Mouse (Mus musculus): ENCODE results near the gene Itm2c. TPM values are rescaled to one million over a fixed set of nuclear protein-coding genes. Genes with fewer than 3 reads are reported as not detected.

The Itm2c gene
- polyA plus RNA-seq, 1 experiment: 51.2 TPM

DNA sequence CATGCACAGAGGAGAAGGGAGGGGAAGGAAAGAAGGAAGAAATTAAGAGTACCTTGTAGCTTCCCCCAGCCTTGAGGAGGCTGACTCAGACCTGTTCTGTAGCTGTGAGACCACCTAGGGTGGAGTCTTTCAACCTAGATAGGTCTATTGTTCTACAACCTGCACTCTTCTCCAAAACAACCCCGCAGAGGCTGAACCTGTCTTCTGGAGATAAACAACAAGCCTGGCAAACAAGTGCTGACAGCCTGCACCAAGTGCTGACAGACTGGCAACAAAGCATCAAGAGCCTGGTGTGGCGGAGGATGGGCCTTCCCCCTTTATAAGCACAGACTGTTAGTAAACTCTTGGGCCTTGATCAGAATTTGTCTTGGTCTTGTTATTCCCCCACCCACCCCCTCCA, 23.5 kb upstream of the Itm2c start:
- no peak overlapping the region for H3K27ac ChIP-seq (ENCODE audit: insufficient read depth, low read length)
- no peaks in the 10 kb centered on the region for H3K4me1 ChIP-seq (ENCODE audit: control insufficient read depth, insufficient read depth, low read length)
- H3K9me3 ChIP-seq (replicated peaks; ENCODE audit: control insufficient read depth, insufficient read depth, low read length, poor library complexity, severe bottlenecking): peaks cover 21% of the 10 kb centered on the region
- no peaks in the 10 kb centered on the region for H3K36me3 ChIP-seq (ENCODE audit: control insufficient read depth, insufficient read depth, low read length, poor library complexity, severe bottlenecking)
- TF ChIP-seq CTCF (IDR thresholded peaks at IDR 0.05; ENCODE audit: low read depth, low read length) (no peak), EP300 (IDR thresholded peaks at IDR 0.05; ENCODE audit: insufficient read depth, low read depth, low read length) (no peak), POLR2A (IDR thresholded peaks at IDR 0.05; ENCODE audit: insufficient read depth, low read length) (no peak)
- H3K27me3 ChIP-seq (ENCODE audit: control insufficient read depth, insufficient read depth, low read length, poor library complexity, severe bottlenecking): no peaks in the 10 kb centered on the region
- no peak overlapping the region for H3K4me3 ChIP-seq (ENCODE audit: low read depth, low read length)
- no peak overlapping the region for H3K9ac ChIP-seq (ENCODE audit: low read depth, poor library complexity, severe bottlenecking)

DNA sequence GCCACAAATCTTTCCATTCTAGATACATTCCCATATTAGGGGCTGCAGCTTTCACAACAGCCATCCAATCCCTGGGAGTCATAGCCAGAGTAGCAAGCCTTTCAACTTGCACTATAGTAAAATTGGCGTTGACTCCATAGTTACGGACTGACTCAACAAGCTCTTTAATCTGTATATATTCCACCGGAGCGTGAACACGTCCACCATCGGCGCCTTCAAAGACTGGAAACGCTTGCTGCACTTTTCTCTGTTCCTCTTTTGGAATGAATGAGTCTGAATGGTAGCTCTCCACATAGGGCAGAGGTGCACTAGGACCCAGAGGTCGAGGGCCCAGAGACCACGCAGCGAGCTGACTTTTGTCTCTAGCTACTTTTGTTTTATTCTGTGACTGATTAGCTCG, 12.1 kb upstream of the Itm2c start:
- H3K36me3 ChIP-seq (ENCODE audit: control insufficient read depth, insufficient read depth, low read length, poor library complexity, severe bottlenecking): no peaks in the 10 kb centered on the region
- no peaks in the 10 kb centered on the region for H3K4me1 ChIP-seq (ENCODE audit: control insufficient read depth, insufficient read depth, low read length)
- no peak overlapping the region for H3K27ac ChIP-seq (ENCODE audit: insufficient read depth, low read length)
- no peak overlapping the region for H3K9ac ChIP-seq (ENCODE audit: low read depth, poor library complexity, severe bottlenecking)
- no peaks in the 10 kb centered on the region for H3K27me3 ChIP-seq (ENCODE audit: control insufficient read depth, insufficient read depth, low read length, poor library complexity, severe bottlenecking)
- H3K9me3 ChIP-seq (replicated peaks; ENCODE audit: control insufficient read depth, insufficient read depth, low read length, poor library complexity, severe bottlenecking): peaks cover 39% of the 10 kb centered on the region
- TF ChIP-seq CTCF (IDR thresholded peaks at IDR 0.05; ENCODE audit: low read depth, low read length): no peak
- no peak for TF ChIP-seq POLR2A (IDR thresholded peaks at IDR 0.05; ENCODE audit: insufficient read depth, low read length)
- TF ChIP-seq EP300 (IDR thresholded peaks at IDR 0.05; ENCODE audit: insufficient read depth, low read depth, low read length): no peak
- no peak overlapping the region for H3K4me3 ChIP-seq (ENCODE audit: low read depth, low read length)

- TF ChIP-seq EP300 (IDR thresholded peaks at IDR 0.05; ENCODE audit: insufficient read depth, low read depth, low read length): no peak
- TF ChIP-seq CTCF (IDR thresholded peaks at IDR 0.05; ENCODE audit: low read depth, low read length): no peak
- no peak for TF ChIP-seq POLR2A (IDR thresholded peaks at IDR 0.05; ENCODE audit: insufficient read depth, low read length)
- Histone ChIP-seq H3K4me3 (ENCODE audit: low read depth, low read length) (no peak overlapping the region), H3K9me3 (replicated peaks; ENCODE audit: control insufficient read depth, insufficient read depth, low read length, poor library complexity, severe bottlenecking) (peaks cover 9% of the 10 kb centered on the region; the same call in 1 of the 2 replicates), H3K36me3 (ENCODE audit: control insufficient read depth, insufficient read depth, low read length, poor library complexity, severe bottlenecking) (no peaks in the 10 kb centered on the region), H3K27ac (ENCODE audit: insufficient read depth, low read length) (no peak overlapping the region), H3K4me1 (ENCODE audit: control insufficient read depth, insufficient read depth, low read length) (no peaks in the 10 kb centered on the region), H3K27me3 (ENCODE audit: control insufficient read depth, insufficient read depth, low read length, poor library complexity, severe bottlenecking) (no peaks in the 10 kb centered on the region), H3K9ac (ENCODE audit: low read depth, poor library complexity, severe bottlenecking) (no peak overlapping the region)
Observed at GRCm38 (mm10) chr1:85887221-85887620, 6.9 kb upstream of the Itm2c start.

GRCm38 (mm10) chr1:85894748-85895360, 773 bp downstream of the Itm2c start:
- no peaks in the 10 kb centered on the region for H3K9me3 ChIP-seq (replicated peaks; ENCODE audit: control insufficient read depth, insufficient read depth, low read length, poor library complexity, severe bottlenecking)
- no peaks in the 10 kb centered on the region for H3K4me1 ChIP-seq (ENCODE audit: control insufficient read depth, insufficient read depth, low read length)
- no peaks in the 10 kb centered on the region for H3K27me3 ChIP-seq (ENCODE audit: control insufficient read depth, insufficient read depth, low read length, poor library complexity, severe bottlenecking)
- H3K36me3 ChIP-seq (ENCODE audit: control insufficient read depth, insufficient read depth, low read length, poor library complexity, severe bottlenecking): no peaks in the 10 kb centered on the region
- no peak overlapping the region for H3K27ac ChIP-seq (ENCODE audit: insufficient read depth, low read length)
- TF ChIP-seq CTCF (IDR thresholded peaks at IDR 0.05; ENCODE audit: low read depth, low read length): no peak
- no peak for TF ChIP-seq POLR2A (IDR thresholded peaks at IDR 0.05; ENCODE audit: insufficient read depth, low read length)
- no peak for TF ChIP-seq EP300 (IDR thresholded peaks at IDR 0.05; ENCODE audit: insufficient read depth, low read depth, low read length)
- peak overlapping the region; percentile 89 for H3K4me3 ChIP-seq (ENCODE audit: low read depth, low read length)
- peak overlapping the region; percentile 81 for H3K9ac ChIP-seq (ENCODE audit: low read depth, poor library complexity, severe bottlenecking)

GRCm38 (mm10) chr1:85895391-85895837, 1.3 kb downstream of the Itm2c start:
- TF ChIP-seq CTCF (IDR thresholded peaks at IDR 0.05; ENCODE audit: low read depth, low read length) (peak; percentile 59), POLR2A (IDR thresholded peaks at IDR 0.05; ENCODE audit: insufficient read depth, low read length) (no peak)
- Histone ChIP-seq H3K27me3 (ENCODE audit: control insufficient read depth, insufficient read depth, low read length, poor library complexity, severe bottlenecking) (no peaks in the 10 kb centered on the region), H3K27ac (ENCODE audit: insufficient read depth, low read length) (no peak overlapping the region), H3K4me3 (ENCODE audit: low read depth, low read length) (peak overlapping the region; percentile 89), H3K9me3 (replicated peaks; ENCODE audit: control insufficient read depth, insufficient read depth, low read length, poor library complexity, severe bottlenecking) (no peaks in the 10 kb centered on the region), H3K4me1 (ENCODE audit: control insufficient read depth, insufficient read depth, low read length) (no peaks in the 10 kb centered on the region), H3K9ac (ENCODE audit: low read depth, poor library complexity, severe bottlenecking) (peak overlapping the region; percentile 81), H3K36me3 (ENCODE audit: control insufficient read depth, insufficient read depth, low read length, poor library complexity, severe bottlenecking) (no peaks in the 10 kb centered on the region)

- H3K9me3 ChIP-seq (replicated peaks; ENCODE audit: control insufficient read depth, insufficient read depth, low read length, poor library complexity, severe bottlenecking): no peaks in the 10 kb centered on the region
- H3K4me1 ChIP-seq (ENCODE audit: control insufficient read depth, insufficient read depth, low read length): no peaks in the 10 kb centered on the region
- H3K4me3 ChIP-seq (ENCODE audit: low read depth, low read length): no peak overlapping the region
- peak overlapping the region; percentile 81; the same call in 1 of the 2 replicates for H3K9ac ChIP-seq (ENCODE audit: low read depth, poor library complexity, severe bottlenecking)
- TF ChIP-seq CTCF (IDR thresholded peaks at IDR 0.05; ENCODE audit: low read depth, low read length) (no peak), POLR2A (IDR thresholded peaks at IDR 0.05; ENCODE audit: insufficient read depth, low read length) (no peak), EP300 (IDR thresholded peaks at IDR 0.05; ENCODE audit: insufficient read depth, low read depth, low read length) (no peak)
- H3K27me3 ChIP-seq (ENCODE audit: control insufficient read depth, insufficient read depth, low read length, poor library complexity, severe bottlenecking): no peaks in the 10 kb centered on the region
- H3K27ac ChIP-seq (ENCODE audit: insufficient read depth, low read length): no peak overlapping the region
- H3K36me3 ChIP-seq (ENCODE audit: control insufficient read depth, insufficient read depth, low read length, poor library complexity, severe bottlenecking): no peaks in the 10 kb centered on the region
Observed at GRCm38 (mm10) chr1:85896110-85896509, 2.0 kb downstream of the Itm2c start.
